ENCODE assay signal across 8 mouse cellular contexts in the genomic region with DNA sequence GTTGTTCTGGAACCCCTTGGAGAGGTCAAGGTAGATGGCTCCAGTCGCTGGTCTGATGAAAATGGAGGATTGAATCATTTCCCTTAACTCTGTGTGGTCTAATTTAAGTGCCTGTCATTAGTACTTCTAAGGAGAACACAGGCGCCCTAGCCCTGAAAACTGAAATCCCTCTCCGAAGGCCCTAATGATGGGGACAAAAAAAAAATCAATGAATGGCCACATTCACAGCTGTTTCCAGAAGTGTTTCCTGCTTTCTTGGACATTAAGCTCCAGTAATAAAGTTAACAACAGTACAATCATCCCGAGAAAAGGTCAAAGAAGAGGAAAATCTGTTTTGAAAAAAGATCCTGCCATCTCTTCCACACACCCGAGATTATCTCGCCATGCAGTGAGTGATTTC.
DNase-seq lines count a peak whose midpoint lies in the region; ATAC-seq and TF ChIP-seq lines count a peak whose summit lies in the region.

No protein-coding gene starts in this region.

- 34% methylated on average over 6 of the region's 6 CpGs for WGBS in kidney, adult 2 months
- WGBS in embryonic facial prominence, embryonic 12.5 days: 35% methylated on average over 6 of the region's 6 CpGs
- WGBS in intestine, embryonic 14.5 days: 14% methylated on average over 6 of the region's 6 CpGs
- WGBS in midbrain, embryonic 16.5 days: 26% methylated on average over 6 of the region's 6 CpGs

- intact Hi-C loops in left cerebral cortex, postnatal 25 days (cut with DNase I): no loop called here

- no peak for DNase-seq in kidney, adult 2 months
- DNase-seq in kidney, postnatal 36 days: no peak
- no peak for DNase-seq in intestine, embryonic 14.5 days (ENCODE audit: low spot score)
- no peak for DNase-seq in cerebellum, postnatal 25 days
- DNase-seq in cerebellum, postnatal 36 days: no peak
- no peak for DNase-seq in left cerebral cortex, postnatal 25 days (ENCODE audit: low spot score in 2 of 2)

- H3K4me2 ChIP-seq in embryonic facial prominence, embryonic 12.5 days (replicated peaks): 0 out of 2 replicates have a peak overlapping the region, but pooled peaks have one; percentile 45
- peak overlapping the region; percentile 49; the same call in 1 of the 2 replicates for H3K4me2 ChIP-seq in intestine, embryonic 14.5 days (ENCODE audit: low read length)
- no peak overlapping the region for H3K4me2 ChIP-seq in midbrain, embryonic 16.5 days (ENCODE audit: low read length)

- H3K27me3 ChIP-seq in kidney, adult 2 months (replicated peaks; ENCODE audit: control insufficient read depth, insufficient read depth, low read length): no peaks in the 10 kb centered on the region
- H3K27me3 ChIP-seq in embryonic facial prominence, embryonic 12.5 days: no peaks in the 10 kb centered on the region
- no peaks in the 10 kb centered on the region for H3K27me3 ChIP-seq in intestine, embryonic 14.5 days (replicated peaks; ENCODE audit: control insufficient read depth, insufficient read depth, low read length)
- no peaks in the 10 kb centered on the region for H3K27me3 ChIP-seq in midbrain, embryonic 16.5 days (ENCODE audit: control insufficient read depth, insufficient read depth, low read depth, low read length)

- no peaks in the 10 kb centered on the region for H3K36me3 ChIP-seq in kidney, adult 2 months (ENCODE audit: control insufficient read depth, insufficient read depth, low read length)
- no peaks in the 10 kb centered on the region for H3K36me3 ChIP-seq in embryonic facial prominence, embryonic 12.5 days
- no peaks in the 10 kb centered on the region for H3K36me3 ChIP-seq in intestine, embryonic 14.5 days (ENCODE audit: control insufficient read depth, insufficient read depth, low read length)
- H3K36me3 ChIP-seq in midbrain, embryonic 16.5 days (ENCODE audit: control insufficient read depth, insufficient read depth, low read length): no peaks in the 10 kb centered on the region

- TF ChIP-seq POLR2A in kidney, adult 2 months (IDR thresholded peaks at IDR 0.05; ENCODE audit: low read depth, low read length): no peak

- no peak overlapping the region for H3K9ac ChIP-seq in embryonic facial prominence, embryonic 12.5 days
- H3K9ac ChIP-seq in intestine, embryonic 14.5 days (ENCODE audit: low read length): no peak overlapping the region
- no peak overlapping the region for H3K9ac ChIP-seq in midbrain, embryonic 16.5 days (ENCODE audit: low read depth, low read length)

- peak overlapping the region; percentile 90 for H3K27ac ChIP-seq in kidney, adult 2 months (ENCODE audit: insufficient read depth, low read depth, low read length)
- H3K27ac ChIP-seq in embryonic facial prominence, embryonic 12.5 days: peak overlapping the region; percentile 93
- H3K27ac ChIP-seq in intestine, embryonic 14.5 days (ENCODE audit: low read depth): peak overlapping the region; percentile 85
- peak overlapping the region; percentile 70 for H3K27ac ChIP-seq in midbrain, embryonic 16.5 days (ENCODE audit: low read length)

- no peak overlapping the region for H3K4me3 ChIP-seq in kidney, adult 2 months (ENCODE audit: insufficient read depth, low read depth, low read length)
- H3K4me3 ChIP-seq in embryonic facial prominence, embryonic 12.5 days: no peak overlapping the region
- H3K4me3 ChIP-seq in intestine, embryonic 14.5 days (ENCODE audit: low read depth, low read length): no peak overlapping the region
- no peak overlapping the region for H3K4me3 ChIP-seq in midbrain, embryonic 16.5 days (ENCODE audit: low read depth, low read length)

- TF ChIP-seq CTCF in kidney, adult 2 months (conservative IDR thresholded peaks at IDR 0.05; ENCODE audit: insufficient read depth, insufficient read length, low read depth, low read length): no peak

- no peak for ATAC-seq in embryonic facial prominence, embryonic 12.5 days (ENCODE audit: insufficient number of reproducible peaks, insufficient read depth, low FRiP score, low TSS enrichment)
- ATAC-seq in intestine, embryonic 14.5 days (replicated peaks; ENCODE audit: low FRiP score, low TSS enrichment, low read depth): no peak
- ATAC-seq in midbrain, embryonic 16.5 days: no peak

- peaks cover 20% of the 10 kb centered on the region for H3K4me1 ChIP-seq in kidney, adult 2 months (ENCODE audit: control insufficient read depth, insufficient read depth, low read length)
- H3K4me1 ChIP-seq in embryonic facial prominence, embryonic 12.5 days: peaks cover 30% of the 10 kb centered on the region
- peaks cover 30% of the 10 kb centered on the region for H3K4me1 ChIP-seq in intestine, embryonic 14.5 days (replicated peaks; ENCODE audit: control insufficient read depth, insufficient read depth, low read length)
- peaks cover 25% of the 10 kb centered on the region for H3K4me1 ChIP-seq in midbrain, embryonic 16.5 days (ENCODE audit: control insufficient read depth, insufficient read depth, low read length)

- H3K9me3 ChIP-seq in embryonic facial prominence, embryonic 12.5 days: no peaks in the 10 kb centered on the region
- H3K9me3 ChIP-seq in intestine, embryonic 14.5 days (ENCODE audit: control insufficient read depth, low read length): no peaks in the 10 kb centered on the region
- no peaks in the 10 kb centered on the region for H3K9me3 ChIP-seq in midbrain, embryonic 16.5 days (replicated peaks; ENCODE audit: control insufficient read depth, low read length, poor library complexity, severe bottlenecking)
